Mouse (Mus musculus): ENCODE measurements around the gene Zmynd11. TPM values are rescaled to one million over a fixed set of nuclear protein-coding genes. Genes with fewer than 3 reads are reported as not detected.

Gene Zmynd11
- polyA plus RNA-seq, 1 experiment from 2014 or later = 104 TPM

DNA sequence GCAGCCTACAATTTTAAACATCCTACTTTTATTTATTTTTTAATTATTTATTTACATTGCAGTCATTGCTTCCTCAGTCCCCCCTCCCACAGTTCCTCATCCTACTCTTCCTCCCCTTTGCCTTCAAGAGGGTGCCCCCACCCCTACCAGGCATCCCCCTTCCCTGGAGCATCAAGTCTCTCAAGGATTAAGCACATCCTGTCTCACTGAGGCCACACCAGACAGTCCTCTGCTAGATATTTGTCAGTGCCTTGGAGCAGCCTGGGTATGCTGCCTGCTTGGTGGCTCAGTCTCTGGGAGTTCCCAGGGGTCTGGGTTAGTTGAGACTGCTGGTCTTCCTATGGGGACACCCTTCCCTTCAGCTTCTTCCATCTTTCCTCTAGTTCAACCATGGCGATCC is 91.0 kb downstream of the Zmynd11 start:
- Histone ChIP-seq H3K4me3 (no peak overlapping the region), H3K4me1 (no peaks in the 10 kb centered on the region), H3K36me3 (0 out of 2 replicates have a peak, but pooled peaks cover 5% of the 10 kb centered on the region), H3K9me3 (replicated peaks) (peaks cover 25% of the 10 kb centered on the region), H3K27ac (replicated peaks) (no peak overlapping the region), H3K27me3 (ENCODE audit: low read depth, poor library complexity, severe bottlenecking) (no peaks in the 10 kb centered on the region)
- 96% methylated on average over 1 of the region's 1 CpGs for WGBS
- no peak for DNase-seq (ENCODE audit: low spot score)

DNA sequence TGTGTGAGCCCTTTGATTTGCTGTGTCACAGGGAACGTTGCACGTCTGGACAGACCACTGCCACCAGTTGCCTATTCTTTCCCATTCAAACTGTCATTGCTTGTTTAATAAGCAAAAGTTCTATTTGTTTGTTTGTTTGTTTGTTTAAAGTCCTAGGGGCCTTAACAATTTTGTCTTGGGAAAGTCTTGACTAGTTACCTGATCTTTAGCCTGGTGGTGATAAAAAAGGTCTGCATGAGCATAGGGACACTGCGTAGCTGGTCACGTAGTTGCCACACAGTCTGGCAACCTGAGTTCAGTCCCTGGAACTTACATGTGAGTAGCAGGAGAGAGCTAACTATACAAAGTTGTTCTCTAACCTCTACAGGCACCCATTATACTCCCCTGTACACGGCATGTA is 95.9 kb downstream of the Zmynd11 start:
- WGBS = 94% methylated on average over 5 of the region's 5 CpGs
- 0 out of 2 replicates have a peak, but pooled peaks cover 14% of the 10 kb centered on the region for H3K36me3 ChIP-seq
- no peak for DNase-seq (ENCODE audit: low spot score)

GRCm38 (mm10) chr13:9667954-9668496 is 97.1 kb downstream of the Zmynd11 start:
- 0 out of 2 replicates have a peak, but pooled peaks cover 12% of the 10 kb centered on the region for H3K36me3 ChIP-seq
- no peaks in the 10 kb centered on the region for H3K4me1 ChIP-seq
- no peak for DNase-seq (ENCODE audit: low spot score)
- H3K9me3 ChIP-seq (replicated peaks) = no peaks in the 10 kb centered on the region
- H3K27me3 ChIP-seq (ENCODE audit: low read depth, poor library complexity, severe bottlenecking) = no peaks in the 10 kb centered on the region
- no peak overlapping the region for H3K4me3 ChIP-seq
- WGBS = 88% methylated on average over 7 of the region's 7 CpGs
- H3K27ac ChIP-seq (replicated peaks) = no peak overlapping the region

More for the DNA sequence above, 95.9 kb downstream of the Zmynd11 start:
- Histone ChIP-seq H3K27ac (replicated peaks) (no peak overlapping the region), H3K4me3 (no peak overlapping the region), H3K27me3 (ENCODE audit: low read depth, poor library complexity, severe bottlenecking) (no peaks in the 10 kb centered on the region), H3K9me3 (replicated peaks) (peaks cover under 1% of the 10 kb centered on the region; the same call in 1 of the 2 replicates), H3K4me1 (no peaks in the 10 kb centered on the region)

- Histone ChIP-seq H3K36me3 (peaks cover 36% of the 10 kb centered on the region), H3K27me3 (ENCODE audit: low read depth, poor library complexity, severe bottlenecking) (no peaks in the 10 kb centered on the region), H3K4me1 (no peaks in the 10 kb centered on the region), H3K4me3 (no peak overlapping the region), H3K9me3 (replicated peaks) (no peaks in the 10 kb centered on the region), H3K27ac (replicated peaks) (no peak overlapping the region)
- DNase-seq (ENCODE audit: low spot score) = no peak
- WGBS = 89% methylated on average over 1 of the region's 1 CpGs
Measured at GRCm38 (mm10) chr13:9663593-9663992, 101.5 kb downstream of the Zmynd11 start.

GRCm38 (mm10) chr13:9660711-9661110 is 104.4 kb downstream of the Zmynd11 start:
- H3K27ac ChIP-seq (replicated peaks) = no peak overlapping the region
- H3K27me3 ChIP-seq (ENCODE audit: low read depth, poor library complexity, severe bottlenecking) = no peaks in the 10 kb centered on the region
- H3K4me1 ChIP-seq = no peaks in the 10 kb centered on the region
- peaks cover 42% of the 10 kb centered on the region for H3K36me3 ChIP-seq
- no peak for DNase-seq (ENCODE audit: low spot score)
- H3K9me3 ChIP-seq (replicated peaks) = no peaks in the 10 kb centered on the region
- 83% methylated on average over 1 of the region's 1 CpGs for WGBS
- H3K4me3 ChIP-seq = no peak overlapping the region

GRCm38 (mm10) chr13:9656613-9657012 is 108.5 kb downstream of the Zmynd11 start:
- WGBS = 92% methylated on average over 6 of the region's 6 CpGs
- Histone ChIP-seq H3K4me3 (no peak overlapping the region), H3K27me3 (ENCODE audit: low read depth, poor library complexity, severe bottlenecking) (no peaks in the 10 kb centered on the region), H3K4me1 (no peaks in the 10 kb centered on the region), H3K36me3 (peaks cover 26% of the 10 kb centered on the region), H3K27ac (replicated peaks) (no peak overlapping the region), H3K9me3 (replicated peaks) (no peaks in the 10 kb centered on the region)
- DNase-seq (ENCODE audit: low spot score) = no peak

- Histone ChIP-seq H3K27me3 (ENCODE audit: low read depth, poor library complexity, severe bottlenecking) (no peaks in the 10 kb centered on the region), H3K4me3 (no peak overlapping the region), H3K4me1 (no peaks in the 10 kb centered on the region), H3K9me3 (replicated peaks) (no peaks in the 10 kb centered on the region), H3K27ac (replicated peaks) (no peak overlapping the region), H3K36me3 (peaks cover 12% of the 10 kb centered on the region)
- DNase-seq (ENCODE audit: low spot score) = no peak
- WGBS = 88% methylated on average over 3 of the region's 3 CpGs
Measured at GRCm38 (mm10) chr13:9653018-9653417, 112.1 kb downstream of the Zmynd11 start.

- Histone ChIP-seq H3K27me3 (ENCODE audit: low read depth, poor library complexity, severe bottlenecking) (no peaks in the 10 kb centered on the region), H3K36me3 (no peaks in the 10 kb centered on the region), H3K9me3 (replicated peaks) (no peaks in the 10 kb centered on the region), H3K4me1 (no peaks in the 10 kb centered on the region), H3K4me3 (no peak overlapping the region), H3K27ac (replicated peaks) (no peak overlapping the region)
- DNase-seq (ENCODE audit: low spot score) = no peak
Measured at GRCm38 (mm10) chr13:9650580-9650979, 114.5 kb downstream of the Zmynd11 start.

- no peaks in the 10 kb centered on the region for H3K4me1 ChIP-seq
- 0 out of 2 replicates have a peak, but pooled peaks cover 4% of the 10 kb centered on the region for H3K36me3 ChIP-seq
- no peak overlapping the region for H3K4me3 ChIP-seq
- DNase-seq (ENCODE audit: low spot score) = no peak
- no peak overlapping the region for H3K27ac ChIP-seq (replicated peaks)
- no peaks in the 10 kb centered on the region for H3K27me3 ChIP-seq (ENCODE audit: low read depth, poor library complexity, severe bottlenecking)
- 90% methylated on average over 1 of the region's 1 CpGs for WGBS
- H3K9me3 ChIP-seq (replicated peaks) = no peaks in the 10 kb centered on the region
Measured at GRCm38 (mm10) chr13:9649894-9650293, 115.2 kb downstream of the Zmynd11 start.

- Histone ChIP-seq H3K4me3 (no peak overlapping the region), H3K27me3 (ENCODE audit: low read depth, poor library complexity, severe bottlenecking) (no peaks in the 10 kb centered on the region), H3K27ac (replicated peaks) (no peak overlapping the region), H3K9me3 (replicated peaks) (no peaks in the 10 kb centered on the region), H3K36me3 (0 out of 2 replicates have a peak, but pooled peaks cover 4% of the 10 kb centered on the region), H3K4me1 (no peaks in the 10 kb centered on the region)
- DNase-seq (ENCODE audit: low spot score) = no peak
- WGBS = 95% methylated on average over 13 of the region's 13 CpGs
Measured at GRCm38 (mm10) chr13:9648716-9649115, 116.4 kb downstream of the Zmynd11 start.

GRCm38 (mm10) chr13:9637949-9638348 is 127.2 kb downstream of the Zmynd11 start:
- Histone ChIP-seq H3K4me3 (no peak overlapping the region), H3K9me3 (replicated peaks) (no peaks in the 10 kb centered on the region), H3K27me3 (ENCODE audit: low read depth, poor library complexity, severe bottlenecking) (no peaks in the 10 kb centered on the region), H3K27ac (replicated peaks) (no peak overlapping the region), H3K4me1 (no peaks in the 10 kb centered on the region), H3K36me3 (no peaks in the 10 kb centered on the region)
- no peak for DNase-seq (ENCODE audit: low spot score)
- WGBS = 75% methylated on average over 3 of the region's 3 CpGs

GRCm38 (mm10) chr13:9636505-9636904 is 128.6 kb downstream of the Zmynd11 start:
- Histone ChIP-seq H3K27me3 (ENCODE audit: low read depth, poor library complexity, severe bottlenecking) (no peaks in the 10 kb centered on the region), H3K4me3 (no peak overlapping the region), H3K36me3 (no peaks in the 10 kb centered on the region), H3K9me3 (replicated peaks) (no peaks in the 10 kb centered on the region), H3K4me1 (peaks cover 5% of the 10 kb centered on the region), H3K27ac (replicated peaks) (no peak overlapping the region)
- 61% methylated on average over 4 of the region's 4 CpGs for WGBS
- DNase-seq (ENCODE audit: low spot score) = peak; percentile 15

DNA sequence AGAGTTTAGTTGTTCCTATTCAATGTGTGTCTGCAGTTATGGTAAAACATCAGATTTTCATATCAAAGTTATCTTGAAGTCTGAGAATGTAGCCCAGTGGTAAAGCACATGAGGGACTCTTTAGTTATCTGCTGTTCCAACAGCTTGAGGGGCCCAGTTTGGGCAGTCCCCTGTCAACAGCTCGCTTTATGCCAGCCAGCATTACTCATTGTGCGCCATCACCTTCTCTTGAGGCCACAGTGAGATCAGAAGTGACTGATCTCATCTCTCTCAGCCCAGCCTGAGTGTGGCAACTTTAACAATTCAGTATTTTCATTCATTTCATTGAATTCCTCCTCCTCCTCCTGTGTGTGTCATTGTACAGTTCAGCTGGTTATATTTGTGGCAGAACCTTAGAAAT is 129.2 kb downstream of the Zmynd11 start:
- no peak overlapping the region for H3K27ac ChIP-seq (replicated peaks)
- H3K4me3 ChIP-seq = no peak overlapping the region
- no peaks in the 10 kb centered on the region for H3K36me3 ChIP-seq
- DNase-seq (ENCODE audit: low spot score) = no peak
- H3K9me3 ChIP-seq (replicated peaks) = no peaks in the 10 kb centered on the region
- peaks cover 5% of the 10 kb centered on the region for H3K4me1 ChIP-seq
- 90% methylated on average over 2 of the region's 2 CpGs for WGBS
- no peaks in the 10 kb centered on the region for H3K27me3 ChIP-seq (ENCODE audit: low read depth, poor library complexity, severe bottlenecking)

All from midbrain, embryonic 10.5 days (tissue).